Comparison of ENCODE assay signal across 11 mouse cellular contexts in genomic region chr12:117410604-117411003, GRCm38 (mm10).
DNase-seq lines count a peak whose midpoint lies in the region; ATAC-seq lines count a peak whose summit lies in the region.
"Had no signal": no experiment of that assay in that cellular context is flagged by ENCODE, and none has a peak within 500 bp of the region (broad histone marks: within the 10 kb centered on the region; RNA-seq: fewer than 3 reads in every experiment).

No protein-coding gene starts in this region.

- H3K36me3 ChIP-seq in kidney, embryonic 16.5 days (ENCODE audit: insufficient read depth, low read length): no peaks in the 10 kb centered on the region
- H3K36me3 ChIP-seq: midbrain, embryonic 13.5 days had no signal

- H3K4me3 ChIP-seq in kidney, embryonic 16.5 days (ENCODE audit: low read length): no peak overlapping the region
- H3K4me3 ChIP-seq: layer of hippocampus, adult 2 months; midbrain, embryonic 13.5 days had no signal

- 39% methylated on average over 1 of the region's 1 CpGs for WGBS in kidney, embryonic 16.5 days

- no peaks in the 10 kb centered on the region for H3K27me3 ChIP-seq in kidney, embryonic 16.5 days (ENCODE audit: insufficient read depth, low read length)
- H3K27me3 ChIP-seq: midbrain, embryonic 13.5 days had no signal

- peak overlapping the region; percentile 16; the same call in 1 of the 2 replicates for H3K27ac ChIP-seq in kidney, embryonic 16.5 days (ENCODE audit: low read length)
- H3K27ac ChIP-seq: layer of hippocampus, adult 2 months; midbrain, embryonic 13.5 days had no signal

- no peak overlapping the region for H3K9ac ChIP-seq in kidney, embryonic 16.5 days (replicated peaks; ENCODE audit: low read length)
- H3K9ac ChIP-seq: midbrain, embryonic 13.5 days had no signal

- H3K4me2 ChIP-seq in kidney, embryonic 16.5 days (replicated peaks; ENCODE audit: low read depth, low read length): no peak overlapping the region
- H3K4me2 ChIP-seq: midbrain, embryonic 13.5 days had no signal

- no peaks in the 10 kb centered on the region for H3K9me3 ChIP-seq in kidney, embryonic 16.5 days (ENCODE audit: low read length)
- H3K9me3 ChIP-seq: midbrain, embryonic 13.5 days had no signal

- no peaks in the 10 kb centered on the region for H3K4me1 ChIP-seq in kidney, embryonic 16.5 days (ENCODE audit: insufficient read depth, low read length)

- ATAC-seq in kidney, embryonic 16.5 days (ENCODE audit: low FRiP score, low TSS enrichment): peak; percentile 41; the same call in 1 of the 2 replicates
- ATAC-seq in megakaryocyte progenitor cell, adult 5-6 weeks (replicated peaks; ENCODE audit: poor library complexity): 0 out of 2 replicates have a peak, but pooled peaks have one; percentile 18
- ATAC-seq in megakaryocyte-erythroid progenitor cell, adult 5-6 weeks (replicated peaks; ENCODE audit: low FRiP score, low TSS enrichment, poor library complexity, severe bottlenecking): no peak
- ATAC-seq: midbrain, embryonic 13.5 days had no signal

- peak; percentile 44 for DNase-seq in adrenal gland, postnatal 14 days
- DNase-seq in adrenal gland, postnatal 4 days (ENCODE audit: low spot score in 2 of 2): no peak
- peak; percentile 67 for DNase-seq in retina, postnatal 1 day
- no peak for DNase-seq in retina, embryonic 14.5 days (ENCODE audit: low spot score)
- DNase-seq in ovary, postnatal 36 days (ENCODE audit: low spot score): no peak
- DNase-seq: cerebellum, postnatal 25 days had no signal

Comparison
In these comparisons a context has a peak if more than half of its experiments do, and no peak if none do; other contexts are left out.
1. DNase-seq: peak in adrenal gland, postnatal 14 days (single experiment) and retina, postnatal 1 day (single experiment); none in adrenal gland, postnatal 4 days (0 of 2), retina, embryonic 14.5 days (single experiment) and ovary, postnatal 36 days (single experiment).